Mouse (Mus musculus): ENCODE measurements at regions not wholly inside any gene's neighbourhood (a gene's known extent, or its start where the extent isn't known, plus 50 kb on each side); places are given as distances from the start of the nearest gene placed in this dataset.
"Not testable (repeated sequence)": the region's sequence is repeated elsewhere in the genome, so short reads cannot be mapped to it uniquely, and the experiment has no call there.

GRCm38 (mm10) chrX:18727940-18728710 is 266.9 kb upstream of the 4930578C19Rik start:
- intact Hi-C loops (cut with DNase I), result no loop called here
- DNase-seq (ENCODE audit: low spot score), result no peak

DNA sequence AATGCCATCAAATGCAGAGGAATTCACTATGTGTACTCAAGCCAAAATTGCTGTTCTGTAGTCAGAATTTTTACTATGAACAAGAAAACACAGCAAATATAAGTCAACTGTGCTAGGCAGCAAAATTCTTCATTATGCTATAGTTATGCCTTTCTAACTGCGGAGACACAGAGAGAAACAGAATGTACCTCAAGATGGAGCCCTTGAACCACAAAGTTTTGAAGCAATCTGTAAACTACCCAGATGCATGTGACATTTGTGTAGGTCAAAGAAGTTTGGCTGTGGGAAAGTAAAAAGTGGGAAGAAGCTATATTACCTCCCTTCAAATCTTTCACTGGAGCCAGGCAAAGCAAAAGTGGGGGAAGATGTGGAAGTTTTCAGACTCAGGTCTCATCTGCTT is 226.0 kb upstream of the 4930578C19Rik start:
- DNase-seq (ENCODE audit: low spot score), result no peak
- intact Hi-C loops (cut with DNase I), result loop anchor here (10.0 kb wide), 2 partner anchors 518 to 1278 kb away; no protein-coding TSS in a partner anchor

DNA sequence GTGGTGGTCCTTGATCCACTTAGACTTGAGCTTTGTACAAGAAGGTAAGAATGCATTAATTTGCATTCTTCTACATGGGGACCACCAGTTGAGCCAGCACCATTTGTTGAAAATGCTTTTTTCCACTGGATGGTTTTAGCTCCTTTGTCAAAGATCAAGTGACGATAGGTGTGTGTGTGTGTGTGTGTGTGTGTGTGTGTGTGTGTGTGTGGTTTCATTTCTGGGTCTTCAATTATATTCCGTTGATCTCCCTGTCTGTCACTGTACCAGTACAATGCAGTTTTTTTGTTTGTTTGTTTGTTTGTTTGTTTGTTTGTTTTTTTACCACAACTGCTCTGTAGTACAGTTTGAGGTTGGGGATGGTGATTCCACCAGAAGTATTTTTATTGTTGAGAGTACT is 206.1 kb upstream of the 4930578C19Rik start:
- intact Hi-C loops (cut with DNase I); DNase-seq (ENCODE audit: low spot score): not testable (repeated sequence)

GRCm38 (mm10) chrX:18663101-18663500 is 201.9 kb upstream of the 4930578C19Rik start:
- no peak for DNase-seq (ENCODE audit: low spot score)
- intact Hi-C loops (cut with DNase I), result no loop called here

DNA sequence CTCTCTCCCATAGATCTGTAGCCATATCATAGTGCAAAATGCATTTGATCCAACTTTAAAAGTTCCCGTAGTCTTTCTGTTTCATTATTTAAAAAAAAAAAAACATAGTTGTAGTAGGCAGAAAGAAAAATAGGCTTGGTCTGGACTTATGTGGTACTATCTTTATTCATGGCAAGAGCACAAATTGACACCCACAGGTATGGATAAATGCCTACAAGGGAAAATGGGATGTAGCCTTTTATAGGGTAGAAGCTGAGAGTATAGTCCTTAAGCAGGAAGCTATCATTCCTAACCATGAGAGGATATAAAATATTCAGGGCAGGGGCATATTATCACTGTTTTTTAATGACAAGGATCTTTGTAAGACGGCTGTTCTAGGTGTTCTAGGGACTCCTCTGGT is 157.4 kb upstream of the 4930578C19Rik start:
- intact Hi-C loops (cut with DNase I), result no loop called here

More for the DNA sequence above, 157.4 kb upstream of the 4930578C19Rik start:
- DNase-seq (ENCODE audit: low spot score), result no peak

Data from heart, postnatal 25 days (tissue).